Mouse (Mus musculus) cerebellum, postnatal 25 days (tissue): ENCODE measurements around the gene Klk11.
A peak's percentile ranks its signal among the peaks of the same experiment; 100 is the strongest.

ENCODE experiments used
- DNase-seq, 2 experiments: peaks; one replicate each; pipeline ENCODE4 v3.0.0; 2021; ENCODE audit warnings: mixed read lengths in 2 of 2

Klk11 gene

GRCm38 (mm10) chr7:43774364-43774763 is at the start of gene Klk11:
Klk11 (plus strand) TSS chr7:43774604.
- DNase-seq, result no peak

- DNase-seq, result no peak
Observed at GRCm38 (mm10) chr7:43747788-43748187, 26.6 kb upstream of the Klk11 start.

DNA sequence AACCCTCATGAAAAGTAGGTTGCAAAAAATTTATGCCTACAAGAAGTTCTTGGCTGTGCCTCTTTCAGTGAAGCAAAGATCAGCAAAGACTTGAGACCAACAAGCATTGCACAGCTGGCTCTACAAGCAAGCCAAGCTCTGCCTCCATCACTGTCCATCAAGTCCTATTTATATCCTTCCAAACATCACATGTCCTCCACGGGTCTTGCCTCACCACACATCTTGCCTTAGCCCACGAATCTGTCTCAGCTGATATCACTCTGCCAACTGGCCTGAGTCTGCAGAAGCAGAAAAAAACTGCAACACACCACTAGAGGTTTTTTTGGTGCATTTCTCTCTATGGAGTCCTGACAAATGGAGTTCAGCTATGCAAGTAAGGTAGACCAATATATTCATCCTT is 21.6 kb upstream of the Klk11 start:
- DNase-seq, result no peak

GRCm38 (mm10) chr7:43766484-43766883 is 7.9 kb upstream of the Klk11 start:
- no peak for DNase-seq

- DNase-seq, result no peak
Observed at GRCm38 (mm10) chr7:43768597-43768996, 5.8 kb upstream of the Klk11 start, which contains the start of gene Klk12. Klk12 (plus strand) TSS chr7:43768897.

GRCm38 (mm10) chr7:43769636-43770035 is 4.8 kb upstream of the Klk11 start:
- no peak for DNase-seq

DNA sequence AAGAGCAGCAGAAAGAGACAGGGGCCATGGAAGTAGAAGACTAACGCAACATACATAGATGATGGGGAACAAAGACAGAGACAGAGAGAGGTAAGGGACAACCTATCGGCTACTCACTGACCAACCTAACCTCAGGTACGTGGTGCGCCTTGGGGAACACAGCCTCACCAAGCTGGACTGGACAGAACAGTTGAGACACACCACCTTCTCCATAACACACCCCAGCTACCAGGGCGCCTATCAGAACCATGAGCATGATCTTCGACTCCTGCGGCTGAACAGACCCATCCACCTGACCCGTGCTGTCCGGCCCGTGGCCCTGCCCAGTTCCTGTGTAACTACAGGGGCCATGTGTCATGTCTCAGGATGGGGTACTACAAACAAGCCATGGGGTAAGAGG is 3.7 kb upstream of the Klk11 start:
- DNase-seq, result no peak

GRCm38 (mm10) chr7:43771916-43772315 is 2.5 kb upstream of the Klk11 start:
- no peak for DNase-seq

GRCm38 (mm10) chr7:43772901-43773300 is 1.5 kb upstream of the Klk11 start:
- no peak for DNase-seq

GRCm38 (mm10) chr7:43774802-43775201 is 398 bp downstream of the Klk11 start:
- no peak for DNase-seq

- no peak for DNase-seq
Observed at GRCm38 (mm10) chr7:43775311-43776057, 1.1 kb downstream of the Klk11 start.

- DNase-seq, result no peak
Observed at GRCm38 (mm10) chr7:43776506-43776905, 2.1 kb downstream of the Klk11 start.

- no peak for DNase-seq
Observed at GRCm38 (mm10) chr7:43777423-43777822, 3.0 kb downstream of the Klk11 start.

GRCm38 (mm10) chr7:43778176-43778970 is 4.0 kb downstream of the Klk11 start:
- no peak for DNase-seq

- DNase-seq, result no peak
Observed at GRCm38 (mm10) chr7:43780241-43780640, 5.8 kb downstream of the Klk11 start.

DNA sequence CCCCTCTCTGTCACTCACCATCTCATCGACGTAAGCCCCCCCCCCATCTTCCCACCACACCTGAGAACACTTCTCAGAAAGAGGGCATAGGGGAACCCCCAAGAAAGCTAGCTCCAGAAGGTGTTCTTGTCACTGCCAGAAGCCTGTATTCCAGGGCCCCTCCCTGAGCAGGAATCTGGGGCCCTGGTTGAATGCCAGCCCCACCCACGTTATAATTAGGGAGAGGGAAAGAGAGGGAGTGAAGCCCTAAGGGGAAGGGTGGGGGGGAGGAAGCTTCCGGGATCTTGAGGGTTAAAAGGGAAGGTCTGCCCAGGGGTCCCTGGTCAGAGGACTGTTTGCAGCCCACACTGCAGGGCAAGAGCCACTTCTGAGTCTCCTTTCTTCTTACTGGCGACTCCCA is 6.3 kb downstream of the Klk11 start, which contains the start of gene Klk10:
TSS of gene Klk10 (plus strand) at position 290 of the 400 bp plus-strand sequence.
- DNase-seq, result no peak

DNA sequence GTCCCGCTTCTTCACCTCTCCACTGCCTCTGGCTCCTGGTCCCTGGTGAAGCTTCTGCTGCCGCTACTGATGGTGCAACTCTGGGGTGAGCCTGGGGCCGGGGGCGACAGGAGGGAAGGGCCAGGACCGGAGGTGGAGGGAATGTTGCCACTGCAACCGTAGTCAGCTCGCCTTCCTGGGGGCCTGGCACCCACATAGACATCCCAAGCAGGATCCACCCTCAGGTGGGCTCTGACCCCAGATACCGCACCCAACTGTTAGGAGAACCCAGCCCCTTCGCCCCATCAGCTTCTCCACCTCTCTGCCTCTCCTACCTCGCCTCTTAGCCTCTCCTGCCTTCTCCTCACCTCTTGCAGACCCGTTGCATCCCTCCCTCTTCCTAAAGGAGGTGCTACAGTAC is 7.1 kb downstream of the Klk11 start:
- DNase-seq, result no peak

DNA sequence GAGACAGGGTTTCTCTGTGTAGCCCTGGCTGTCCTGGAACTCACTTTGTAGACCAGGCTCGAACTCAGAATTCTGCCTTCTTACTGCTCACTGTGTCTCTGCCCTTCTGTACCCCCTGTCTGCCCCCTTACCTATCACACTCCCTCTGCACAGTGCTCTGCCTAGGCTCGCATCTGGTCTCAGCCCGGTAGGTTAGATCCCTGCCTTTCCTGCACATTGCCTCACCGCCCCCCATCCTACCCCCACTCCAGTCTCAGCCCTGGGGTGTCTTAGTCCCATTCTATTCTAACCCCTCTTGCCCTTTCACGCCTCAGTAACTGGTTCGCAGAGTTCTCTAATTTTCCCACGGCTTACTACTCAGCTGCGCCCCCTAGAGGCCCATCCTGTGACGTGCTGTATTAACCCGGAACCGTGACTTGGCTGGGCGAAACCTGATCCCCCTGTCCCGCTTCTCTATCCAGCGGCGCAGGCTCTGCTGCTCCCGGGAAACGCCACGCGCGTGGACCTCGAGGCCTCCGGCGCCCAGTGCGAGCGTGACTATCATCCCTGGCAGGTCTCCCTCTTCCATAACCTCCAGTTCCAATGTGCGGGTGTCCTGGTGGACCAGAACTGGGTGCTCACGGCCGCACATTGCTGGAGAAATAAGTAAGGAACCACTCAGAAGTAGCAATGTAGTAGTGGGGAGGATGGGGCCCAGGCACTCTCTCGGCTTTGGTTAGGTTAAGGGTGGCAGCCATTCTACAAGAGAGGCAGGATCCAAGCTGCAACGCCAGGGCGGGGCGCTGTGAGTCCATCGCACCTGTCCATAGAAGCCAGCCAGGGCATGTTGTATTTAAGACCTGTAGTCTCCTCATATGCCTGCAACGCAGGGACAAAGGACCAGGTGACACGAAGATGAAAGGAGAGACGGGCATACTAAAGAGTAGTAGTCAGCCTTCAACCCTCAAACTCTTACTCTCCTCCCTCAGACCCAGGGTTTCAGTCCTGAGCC is 8.2 kb downstream of the Klk11 start:
- DNase-seq, result peak; percentile 43 to 69

DNA sequence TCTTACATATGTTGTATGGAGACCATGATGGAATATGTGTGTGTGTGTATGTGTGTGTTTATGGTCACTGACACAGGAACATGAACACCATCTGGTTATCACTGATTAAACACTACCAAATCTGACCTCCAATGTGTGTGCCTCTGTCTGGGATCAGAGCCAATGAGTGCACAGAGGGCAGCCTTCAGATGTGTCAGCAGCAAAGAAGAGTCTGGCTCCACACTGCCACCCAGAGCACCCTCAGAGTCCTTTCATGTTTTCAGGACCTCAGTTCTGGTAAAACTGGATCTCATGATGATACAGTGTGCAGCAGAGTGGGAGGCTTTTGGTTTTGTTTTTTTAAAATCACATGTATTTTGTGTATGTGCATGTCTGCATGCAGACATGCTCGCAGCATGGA is 10.9 kb downstream of the Klk11 start:
- DNase-seq, result no peak

- DNase-seq, result no peak
Observed at GRCm38 (mm10) chr7:43788096-43788495, 13.7 kb downstream of the Klk11 start.

DNA sequence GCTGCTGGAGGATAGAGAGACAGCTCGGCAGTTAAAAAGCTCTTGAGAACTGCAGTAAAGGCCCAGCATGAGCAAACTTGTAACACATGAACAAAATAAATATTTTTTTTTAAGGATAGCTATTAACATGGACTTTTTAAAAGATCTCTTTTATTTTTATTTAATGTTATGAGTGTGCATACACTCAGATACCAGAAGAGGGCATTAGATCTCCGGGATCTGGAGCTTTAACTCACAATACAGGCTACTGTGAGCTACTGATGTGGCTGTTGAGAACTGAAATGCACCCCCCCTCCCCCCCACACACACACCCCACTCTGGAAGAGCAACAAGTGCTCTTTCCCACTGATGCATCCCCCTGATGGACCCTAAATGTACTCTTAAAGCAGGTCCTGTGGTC is 14.9 kb downstream of the Klk11 start:
- DNase-seq, result no peak

DNA sequence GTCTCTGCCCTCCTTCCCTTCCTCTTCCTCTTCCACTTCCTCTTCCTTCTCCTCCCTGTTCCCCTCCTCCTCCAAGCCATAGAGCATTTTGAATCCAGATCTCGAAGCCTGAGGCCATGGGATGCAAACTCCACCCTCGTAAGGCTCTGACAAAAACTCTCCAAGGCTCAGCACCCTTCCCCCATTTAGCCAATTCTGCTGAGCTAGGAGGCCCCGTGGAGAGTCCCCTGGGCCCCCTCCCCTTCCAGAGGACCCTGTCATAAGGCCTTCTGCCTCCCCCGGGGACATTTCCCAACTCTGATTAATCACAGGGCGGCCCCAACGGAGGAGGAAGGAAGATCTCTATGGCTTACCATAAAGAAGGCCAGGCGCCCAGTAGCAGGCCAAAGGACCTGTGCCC is 17.2 kb downstream of the Klk11 start, which contains the start of gene Klk9:
TSS of gene Klk9 (plus strand) at position 301 of the 400 bp plus-strand sequence.
- DNase-seq, result no peak

- no peak for DNase-seq
Observed at GRCm38 (mm10) chr7:43796355-43796754, 22.0 kb downstream of the Klk11 start.
